In genomic region chr17:29888981-29889980, GRCm38 (mm10) we compare ENCODE assay signal across 8 mouse cellular contexts.
DNase-seq lines count a peak whose midpoint lies in the region; ATAC-seq and TF ChIP-seq lines count a peak whose summit lies in the region.

No protein-coding gene starts in this region.

- H3K9ac ChIP-seq in hindbrain, embryonic 13.5 days = peak overlapping the region; percentile 87

- DNase-seq in spleen, postnatal 10 days (ENCODE audit: low spot score in 2 of 2) = peak; percentile 36 to 47
- no peak for DNase-seq in spleen, postnatal 14 days (ENCODE audit: low spot score in 2 of 2)
- DNase-seq in cerebellum, adult 9-10 months = peak; percentile 82
- peak; percentile 32 to 40 for DNase-seq in frontal cortex, postnatal 25 days (ENCODE audit: low spot score in 2 of 2)
- DNase-seq in limb, embryonic 10.5 days (ENCODE audit: low spot score) = peak; percentile 76
- no peak for DNase-seq in natural killer cell, adult 2 months (ENCODE audit: low spot score in 2 of 2)

- no peak for TF ChIP-seq POLR2A in myocyte (IDR thresholded peaks at IDR 0.05; ENCODE audit: insufficient read length, low read depth)

- peak overlapping the region; percentile 92 for H3K27ac ChIP-seq in hindbrain, embryonic 13.5 days
- peak overlapping the region; percentile 87 for H3K27ac ChIP-seq in limb, embryonic 10.5 days

- no peak overlapping the region for H3ac ChIP-seq in myocyte (ENCODE audit: control insufficient read depth, insufficient read length)

- peak overlapping the region; percentile 95 for H3K4me2 ChIP-seq in hindbrain, embryonic 13.5 days
- H3K4me2 ChIP-seq in myocyte (ENCODE audit: low read depth) = peak overlapping the region; percentile 86

- no peaks in the 10 kb centered on the region for H3K79me2 ChIP-seq in myocyte (ENCODE audit: control insufficient read depth, insufficient read depth)

- H3K9me3 ChIP-seq in hindbrain, embryonic 13.5 days = no peaks in the 10 kb centered on the region
- H3K9me3 ChIP-seq in limb, embryonic 10.5 days (replicated peaks) = no peaks in the 10 kb centered on the region; the same call in 1 of the 2 replicates

- peak overlapping the region; percentile 71 for H3K4me3 ChIP-seq in hindbrain, embryonic 13.5 days
- peak overlapping the region; percentile 76 for H3K4me3 ChIP-seq in limb, embryonic 10.5 days
- peak overlapping the region; percentile 23 for H3K4me3 ChIP-seq in myocyte

- no peaks in the 10 kb centered on the region for H3K36me3 ChIP-seq in hindbrain, embryonic 13.5 days
- no peaks in the 10 kb centered on the region for H3K36me3 ChIP-seq in limb, embryonic 10.5 days
- no peaks in the 10 kb centered on the region for H3K36me3 ChIP-seq in myocyte (ENCODE audit: control insufficient read depth, insufficient read depth)

- 1% methylated on average over 67 of the region's 67 CpGs for WGBS in hindbrain, embryonic 13.5 days
- WGBS in limb, embryonic 10.5 days = under 1% methylated on average over 67 of the region's 67 CpGs

- peaks cover 65% of the 10 kb centered on the region for H3K4me1 ChIP-seq in hindbrain, embryonic 13.5 days (replicated peaks)
- peaks cover 66% of the 10 kb centered on the region for H3K4me1 ChIP-seq in limb, embryonic 10.5 days

- ATAC-seq in hindbrain, embryonic 13.5 days (ENCODE audit: low FRiP score) = peak; percentile 81

- H3K27me3 ChIP-seq in hindbrain, embryonic 13.5 days = peaks cover 49% of the 10 kb centered on the region
- peaks cover 71% of the 10 kb centered on the region for H3K27me3 ChIP-seq in limb, embryonic 10.5 days (ENCODE audit: low read depth, poor library complexity, severe bottlenecking)
- H3K27me3 ChIP-seq in myocyte (ENCODE audit: control insufficient read depth, insufficient read depth, insufficient read length) = peaks cover 34% of the 10 kb centered on the region

TF ChIP-seq in myocyte, 11 proteins besides CTCF, POLR2A, EP300 and RAD21:
- no peak for TF ChIP-seq MYOG (IDR thresholded peaks at IDR 0.05; ENCODE audit: control insufficient read depth in 1 of 3, insufficient read depth in 1 of 3, insufficient read length in 2 of 3, low read depth in 2 of 3)
- no peak for TF ChIP-seq REST (IDR thresholded peaks at IDR 0.05; ENCODE audit: insufficient read depth, insufficient read length)
- no peak for TF ChIP-seq SRF (IDR thresholded peaks at IDR 0.05; ENCODE audit: control insufficient read depth, insufficient read length, low read depth)
- no peak for TF ChIP-seq TCF12 (IDR thresholded peaks at IDR 0.05; ENCODE audit: insufficient read depth, poor library complexity, severe bottlenecking)
- no peak for TF ChIP-seq MAX (IDR thresholded peaks at IDR 0.05; ENCODE audit: low read depth)
- no peak for TF ChIP-seq TCF3 (IDR thresholded peaks at IDR 0.05; ENCODE audit: insufficient read length, low read depth)
- TF ChIP-seq CEBPB (IDR thresholded peaks at IDR 0.05; ENCODE audit: insufficient read depth, poor library complexity, severe bottlenecking) = no peak
- TF ChIP-seq E2F4 (IDR thresholded peaks at IDR 0.05; ENCODE audit: insufficient read depth) = no peak
- TF ChIP-seq USF1 (IDR thresholded peaks at IDR 0.05; ENCODE audit: low read depth) = no peak
- TF ChIP-seq MYOD1 (IDR thresholded peaks at IDR 0.05; ENCODE audit: control insufficient read depth in 1 of 3, insufficient read length in 2 of 3, low read depth in 2 of 3) = no peak
- TF ChIP-seq POLR2AphosphoS2 (IDR thresholded peaks at IDR 0.05; ENCODE audit: insufficient read length, low read depth) = no peak

Comparison
In these comparisons a context has a peak if more than half of its experiments do, and no peak if none do; other contexts are left out.
1. DNase-seq: peak in spleen, postnatal 10 days (2 of 2), cerebellum, adult 9-10 months (single experiment), frontal cortex, postnatal 25 days (2 of 2) and limb, embryonic 10.5 days (single experiment); none in spleen, postnatal 14 days (0 of 2) and natural killer cell, adult 2 months (0 of 2).
2. H3K4me3 ChIP-seq: peak in every context shown above with its lines; median percentile 76 in limb, embryonic 10.5 days; 71 in hindbrain, embryonic 13.5 days; 23 in myocyte.